Mouse (Mus musculus) frontal cortex, postnatal 36 days (tissue): Measurements from ENCODE around the gene Ociad1.
A peak's percentile ranks its signal among the peaks of the same experiment; 100 is the strongest.

Experiments
- DNase-seq, 2 experiments: peaks; one replicate each; pipeline ENCODE4 v3.0.0; 2022; ENCODE audit warnings: low spot score in 2 of 2

Gene Ociad1

GRCm38 (mm10) chr5:73339779-73340722 is 47.5 kb downstream of the Ociad1 start:
- DNase-seq = peak in 1 of 2 experiments; percentile 52

DNA sequence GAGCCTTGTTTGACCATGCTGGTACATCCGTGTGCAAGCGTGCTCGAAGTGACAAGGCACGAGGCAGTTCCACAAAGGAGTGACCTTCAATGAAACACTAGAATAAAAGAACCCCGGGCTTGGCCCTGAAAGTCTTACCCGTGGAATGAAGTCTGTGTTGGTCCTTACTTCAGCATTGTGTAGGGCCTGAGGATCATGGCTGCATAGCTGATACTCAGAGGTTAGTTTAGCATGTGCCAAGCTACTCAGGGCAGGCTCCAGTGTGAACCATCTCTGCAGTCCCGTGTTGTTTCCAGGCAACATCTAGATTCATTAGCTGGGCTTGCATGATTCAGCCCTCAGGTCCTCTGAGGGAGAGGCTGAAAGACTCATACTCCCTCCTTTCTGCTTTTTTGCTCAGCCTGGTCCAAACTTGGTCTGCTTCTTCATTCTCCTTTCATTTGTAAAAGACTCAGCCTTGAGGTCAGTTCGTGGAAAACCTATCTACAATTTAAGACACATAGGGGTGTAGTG is 48.2 kb downstream of the Ociad1 start, which contains the start of gene Ociad2:
Ociad2 (minus strand) TSS at position 306 of the 513 bp plus-strand sequence.
- peak in 1 of 2 experiments; percentile 43 for DNase-seq

DNA sequence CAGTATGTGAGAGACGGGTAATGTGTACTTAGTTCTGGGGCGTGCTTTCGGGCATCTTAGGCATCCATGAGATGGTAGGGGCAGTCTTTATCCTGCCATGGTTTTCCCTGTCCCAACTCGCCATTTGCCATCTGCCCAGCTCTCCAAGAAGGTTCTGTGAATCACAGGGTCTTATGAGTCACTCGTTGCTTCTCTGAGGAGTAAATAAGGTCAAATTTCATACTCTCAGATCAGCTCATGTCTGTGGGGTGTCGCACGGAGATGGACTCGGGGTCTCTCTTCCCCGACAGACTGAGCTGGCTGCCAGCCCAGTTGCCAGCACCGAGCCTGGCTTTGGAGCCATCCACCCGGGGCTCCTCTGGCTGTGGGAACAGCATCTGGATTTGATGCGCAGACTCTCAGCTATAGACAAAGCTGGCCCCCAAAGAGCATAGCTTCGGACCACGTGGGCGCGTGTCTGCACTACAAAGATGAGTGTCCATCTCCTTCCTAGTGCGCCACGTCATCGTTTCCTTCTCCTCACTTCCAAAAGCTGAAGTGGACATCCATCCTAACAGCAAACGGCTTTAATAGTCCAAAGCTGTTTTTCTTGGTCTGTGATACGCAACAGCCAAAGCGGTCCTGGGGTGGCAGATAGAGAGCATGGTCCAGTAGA is 50.2 kb downstream of the Ociad1 start:
- DNase-seq = no peak

DNA sequence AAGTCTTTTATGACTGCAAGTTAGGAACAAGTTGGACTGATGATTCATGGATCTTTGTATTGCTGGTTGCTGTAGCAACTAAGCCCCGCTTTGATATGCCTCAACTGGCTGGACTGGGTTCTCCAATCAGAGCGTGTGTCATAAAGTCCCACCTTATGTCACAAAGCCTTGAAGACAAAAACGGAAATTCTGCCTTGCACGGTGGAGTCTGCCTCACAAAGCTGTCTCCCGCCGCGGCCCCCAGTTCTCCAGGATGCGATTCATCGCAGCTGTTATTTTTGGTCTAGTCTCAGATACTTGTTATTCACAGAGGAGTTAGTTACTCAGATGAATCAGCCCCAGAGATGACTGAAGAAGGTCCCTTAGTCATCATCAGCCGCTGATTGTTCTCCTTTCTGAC is 51.7 kb downstream of the Ociad1 start:
- DNase-seq = peak; percentile 83 to 88

DNA sequence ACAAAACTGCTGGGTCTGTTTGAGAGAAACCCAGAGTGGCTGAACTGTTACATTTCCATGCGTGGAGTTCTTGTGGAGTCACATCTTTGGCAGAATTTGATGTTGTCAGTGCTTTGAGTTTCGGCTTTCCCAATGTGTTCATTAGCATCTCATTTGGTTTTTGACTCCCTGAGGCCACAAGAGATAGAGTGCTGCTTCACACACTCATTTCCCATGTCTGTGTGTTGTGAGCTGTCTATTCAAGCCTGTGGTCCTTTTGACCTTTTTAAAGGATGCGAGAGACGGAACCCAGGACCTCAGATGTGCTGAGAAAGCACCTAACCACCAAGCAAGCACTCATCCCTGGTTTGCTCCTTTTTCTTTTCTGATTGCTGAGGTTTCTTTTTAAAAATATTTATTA is 52.7 kb downstream of the Ociad1 start:
- DNase-seq = no peak

DNA sequence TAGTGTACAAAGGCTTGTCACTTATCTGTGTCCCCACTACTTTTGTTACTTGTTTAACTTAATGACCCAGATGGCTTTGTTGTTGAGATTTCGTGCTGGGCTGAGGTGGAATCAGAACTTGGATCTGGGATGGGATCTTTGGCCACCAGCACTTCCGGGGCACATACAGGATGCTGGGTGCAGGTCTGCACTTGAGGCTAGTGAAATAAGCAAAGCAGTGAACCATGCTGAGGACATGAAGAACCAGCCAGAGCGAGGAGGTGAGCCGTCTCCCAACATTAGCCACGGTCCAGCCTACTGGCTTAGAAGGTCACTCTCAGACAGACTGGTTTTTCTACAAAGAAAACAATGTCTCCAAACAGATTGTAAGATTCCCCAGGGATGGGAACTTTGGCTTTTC is 56.9 kb downstream of the Ociad1 start:
- no peak for DNase-seq

DNA sequence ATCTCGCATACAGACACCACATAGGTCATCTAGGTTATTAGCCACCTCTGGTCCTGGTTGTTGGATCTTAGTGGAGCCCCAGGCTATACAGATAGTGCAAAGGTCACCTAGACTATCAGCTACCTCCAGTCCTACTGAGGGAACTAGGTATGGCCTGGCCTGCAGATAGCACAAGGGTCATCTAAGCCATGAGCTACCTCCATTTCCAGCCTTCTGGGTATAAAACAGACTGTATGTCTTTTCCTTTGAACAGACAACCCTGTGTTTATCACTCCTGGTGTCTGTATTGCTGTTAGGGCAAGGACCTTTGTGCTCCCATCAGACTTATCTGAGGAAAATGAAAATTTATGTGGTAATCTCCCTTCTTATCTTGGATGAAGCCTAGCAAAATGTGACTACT is 59.2 kb downstream of the Ociad1 start:
- no peak for DNase-seq

DNA sequence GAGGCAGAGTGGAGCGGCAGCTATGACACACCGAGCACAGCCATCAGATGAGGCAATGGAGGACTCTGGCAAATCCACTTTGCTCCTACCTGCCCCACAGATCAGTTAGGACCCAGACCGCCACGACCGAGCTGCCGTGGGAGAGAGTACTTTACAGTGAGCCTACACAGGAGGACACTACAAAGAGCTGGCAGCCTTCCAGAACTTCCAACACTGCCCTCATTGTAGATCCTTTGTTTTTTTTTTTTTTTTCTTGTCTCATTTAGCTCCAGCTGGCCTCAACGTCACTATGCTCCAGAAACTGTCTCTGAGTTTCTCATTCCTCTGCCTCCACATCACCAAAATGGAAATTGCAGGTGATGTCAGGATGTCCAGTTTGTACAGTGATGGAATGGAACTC is 60.9 kb downstream of the Ociad1 start:
- no peak for DNase-seq

DNA sequence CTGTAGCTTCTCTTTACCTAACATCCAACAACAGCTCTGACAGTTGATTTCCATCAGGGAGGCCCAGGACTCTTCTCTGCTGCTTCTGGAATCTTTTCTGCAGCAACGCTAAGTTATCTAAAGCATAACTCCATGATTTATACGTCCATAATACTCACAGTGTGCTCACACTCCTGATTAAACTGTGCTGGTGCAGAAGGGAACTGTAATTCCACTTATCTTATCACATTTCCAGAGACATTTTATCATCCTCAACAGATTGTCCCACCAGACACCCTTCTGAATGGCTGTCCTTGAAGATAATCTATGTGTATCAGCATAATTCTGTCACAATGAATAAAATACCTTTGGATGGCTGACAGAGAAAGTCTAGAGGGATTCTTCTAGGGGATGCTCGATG is 61.4 kb downstream of the Ociad1 start:
- no peak for DNase-seq

- no peak for DNase-seq
These were observed 62.8 kb downstream of the Ociad1 start for GRCm38 (mm10) chr5:73355393-73355792.

DNA sequence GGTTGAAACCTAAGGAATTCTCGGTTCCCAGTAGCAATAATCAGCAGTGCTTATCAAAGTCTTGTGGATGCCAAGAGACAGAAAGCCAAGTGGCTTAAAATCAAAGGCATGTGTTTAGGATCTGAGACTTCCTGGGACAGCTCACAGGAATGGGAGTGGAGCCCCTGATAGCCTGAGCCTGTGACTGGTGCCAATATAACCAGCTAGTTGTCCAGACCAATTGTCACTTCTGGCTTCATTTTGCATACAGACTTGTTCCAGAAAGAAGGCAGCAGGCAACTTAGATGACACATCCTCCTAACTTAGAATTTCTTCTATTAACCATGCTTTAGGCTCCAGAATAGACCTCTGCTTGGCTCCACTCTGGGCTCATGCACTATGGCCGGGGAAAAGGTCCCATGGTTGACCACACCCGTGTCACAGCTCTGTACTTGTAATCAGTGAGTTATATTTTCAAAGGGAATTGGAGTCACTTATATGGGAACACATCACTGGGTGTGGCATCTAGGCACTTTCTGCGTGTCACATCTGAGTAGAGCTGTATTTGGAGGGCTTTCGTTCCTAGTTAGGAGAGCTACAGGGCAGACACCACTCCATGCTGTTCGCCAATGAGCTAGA is 66.7 kb downstream of the Ociad1 start:
- no peak for DNase-seq

- peak; percentile 76 to 85 for DNase-seq
These were observed 67.2 kb downstream of the Ociad1 start for GRCm38 (mm10) chr5:73359752-73360141.

DNA sequence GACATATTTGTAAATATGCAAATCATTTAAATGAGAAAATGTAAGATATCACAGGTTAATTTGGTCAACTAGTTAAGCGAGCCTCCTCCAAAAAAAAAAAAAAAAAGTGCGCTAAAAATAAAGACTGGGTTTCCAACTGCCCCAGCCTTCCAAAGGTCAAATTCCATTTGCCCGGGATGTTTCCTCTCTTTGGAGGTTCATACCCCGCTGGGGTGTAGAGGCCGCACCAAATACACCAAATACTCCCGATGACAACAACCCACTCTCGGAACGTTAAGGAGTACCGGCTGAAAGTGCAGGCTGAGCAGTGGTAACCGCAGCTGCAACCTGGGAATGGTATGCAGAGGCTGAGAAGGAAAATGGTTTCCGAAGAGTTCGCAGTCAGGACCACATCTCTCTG is 67.7 kb downstream of the Ociad1 start:
- no peak for DNase-seq

GRCm38 (mm10) chr5:73362338-73362737 is 69.8 kb downstream of the Ociad1 start:
- DNase-seq = no peak

- no peak for DNase-seq
These were observed 70.2 kb downstream of the Ociad1 start for GRCm38 (mm10) chr5:73362791-73363190.
